ENCODE assay signal across 17 mouse cellular contexts in genomic region chr7:73426235-73426634, GRCm38 (mm10). TPM values are rescaled to one million over a fixed set of nuclear protein-coding genes. Genes with fewer than 3 reads are reported as not detected.
DNase-seq lines count a peak whose midpoint lies in the region; ATAC-seq lines count a peak whose summit lies in the region.
"Had no signal": no experiment of that assay in that cellular context is flagged by ENCODE, and none has a peak within 500 bp of the region (broad histone marks: within the 10 kb centered on the region; RNA-seq: fewer than 3 reads in every experiment).

No protein-coding gene starts in this region.

- ATAC-seq in monocyte, adult 5-6 weeks (replicated peaks; ENCODE audit: insufficient number of reproducible peaks, low FRiP score, low TSS enrichment, poor library complexity, severe bottlenecking): no peak
- ATAC-seq: activated CD4-positive, CD25-positive, alpha-beta regulatory T cell, adult 4 months; CD4-positive, CD25-positive, alpha-beta regulatory T cell, adult 4 months; intestine, embryonic 16.5 days; midbrain, embryonic 13.5 days had no signal

- peak; percentile 91 for DNase-seq in heart, adult 11 months
- DNase-seq in heart, adult 9 months (ENCODE audit: low spot score in 2 of 2): no peak
- DNase-seq in 416B (ENCODE audit: low read depth): peak; percentile 52
- DNase-seq in adrenal gland, postnatal 10 days: peak; percentile 61
- DNase-seq in lung, postnatal 25 days (ENCODE audit: low spot score): peak; percentile 43
- DNase-seq in cerebellum, adult 18-20 months: no peak
- DNase-seq: cerebellum, postnatal 25 days; kidney, postnatal 14 days; layer of hippocampus, adult 9-11 months; right cerebral cortex, postnatal 14 days; thymus, postnatal 25 days had no signal

RNA-seq across cellular contexts. Expression of gene Rgma, which starts 50.9 kb away (rescaled TPM):
- 10 to 100 TPM; 10.3 to 20.0 TPM for total RNA-seq in adrenal gland, postnatal 10 days (2021)
- not detected in 3 replicates for total RNA-seq in monocyte, adult 5-6 weeks (2017)
- total RNA-seq: MEL had no signal

Comparison
In these comparisons a context has a peak if more than half of its experiments do, and no peak if none do; other contexts are left out.
1. DNase-seq: peak in heart, adult 11 months (single experiment), 416B (single experiment), adrenal gland, postnatal 10 days (single experiment) and lung, postnatal 25 days (single experiment); none in heart, adult 9 months (0 of 2) and cerebellum, adult 18-20 months (0 of 2).
2. RNA of gene Rgma, which starts 50.9 kb away (total RNA-seq): 10.3 to 20.0 TPM in adrenal gland, postnatal 10 days; not detected in monocyte, adult 5-6 weeks; every median in the first group is over 10 times any median in the second.